Mouse (Mus musculus) olfactory bulb, adult 2 months (tissue): Measurements from ENCODE around the gene Nhej1.

Experiments used
- CTCF ChIP-seq: fragments of 200-500 bp; IDR thresholded peaks from 2 replicates; pipeline ENCODE4 v1.5.1; 2012; ENCODE audit warnings: low read depth, mild to moderate bottlenecking, low read length, moderate library complexity; ENCODE audit not compliant: insufficient read depth
- POLR2A ChIP-seq: fragments of 200-500 bp; IDR thresholded peaks from 2 replicates; pipeline ENCODE4 v1.6.1; 2012; ENCODE audit warnings: mild to moderate bottlenecking, low read depth, low read length, moderate library complexity; ENCODE audit not compliant: insufficient read depth

- TF ChIP-seq CTCF (no peak), POLR2A (no peak)
These were observed 3.6 kb upstream of the Nhej1 start for GRCm38 (mm10) chr1:75128641-75129040.
